Mouse (Mus musculus): ENCODE data around the gene Vmn1r113.
"Not testable (repeated sequence)": the region's sequence is repeated elsewhere in the genome, so short reads cannot be mapped to it uniquely, and the experiment has no call there.

Vmn1r113 gene

DNA sequence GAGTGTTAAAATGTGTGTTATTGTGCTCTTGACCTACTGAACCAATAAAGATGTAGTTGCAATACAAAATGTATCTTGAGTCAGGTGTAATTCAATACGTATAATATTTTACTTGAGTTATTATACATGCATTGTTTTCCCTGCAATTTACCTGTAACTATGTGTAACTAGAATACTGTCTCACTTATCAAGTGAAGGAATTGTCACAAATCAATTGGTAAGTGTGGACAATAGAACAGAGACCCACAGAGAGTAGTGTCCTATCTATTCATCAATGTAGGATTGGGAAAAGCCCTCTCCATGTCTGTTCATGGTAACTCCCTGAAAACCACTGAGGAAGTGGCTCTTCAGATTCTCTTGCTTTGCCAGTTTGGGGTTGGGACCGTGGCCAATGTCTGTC lies at the start of gene Vmn1r113:
Vmn1r113 (plus strand) TSS at position 301 of the 400 bp plus-strand sequence.
- DNase-seq = not testable (repeated sequence)

DNA sequence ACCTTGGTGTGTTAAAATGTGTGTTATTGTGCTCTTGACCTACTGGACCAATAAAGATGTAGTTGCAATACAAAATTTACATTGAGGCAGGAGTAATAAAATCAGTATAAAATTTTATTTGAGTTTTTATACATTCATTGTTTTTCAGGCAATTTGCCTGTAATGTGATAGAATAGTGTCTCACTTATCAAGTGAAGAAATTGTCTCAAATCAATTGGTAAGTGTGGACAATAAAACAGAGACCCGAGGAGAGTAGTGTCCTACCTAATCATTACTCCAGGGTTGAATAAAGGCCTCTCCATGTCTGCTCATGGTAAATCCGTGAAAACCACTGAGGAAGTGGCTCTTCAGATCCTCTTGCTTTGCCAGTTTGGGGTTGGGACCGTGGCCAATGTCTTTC lies 16.2 kb upstream of the Vmn1r113 start, which contains the start of gene Vmn1r112:
Vmn1r112 (plus strand) TSS at position 301 of the 400 bp plus-strand sequence.
- DNase-seq = not testable (repeated sequence)

DNA sequence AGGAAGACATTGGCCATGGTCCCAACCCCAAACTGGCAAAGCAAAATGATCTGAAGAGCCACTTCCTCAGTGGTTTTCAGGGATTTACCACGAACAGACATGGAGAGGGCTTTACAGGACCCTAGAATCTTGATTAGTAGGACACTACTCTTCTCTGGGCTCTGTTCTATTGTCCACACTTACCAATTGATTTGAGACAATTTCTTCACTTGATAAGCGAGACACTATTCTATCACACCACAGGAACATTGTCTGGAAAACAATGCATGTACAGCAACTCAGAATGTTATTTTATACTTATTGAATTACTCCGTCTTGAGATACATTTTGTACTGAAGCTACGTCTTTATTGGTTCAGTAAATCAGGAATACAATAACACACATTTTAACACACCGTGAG lies 25.0 kb downstream of the Vmn1r113 start, which contains the start of gene Vmn1r114:
Vmn1r114 (minus strand) TSS at position 101 of the 400 bp plus-strand sequence.
- DNase-seq = not testable (repeated sequence)

Measured in kidney, adult 8-10 months (tissue).